Mouse (Mus musculus): ENCODE measurements at regions not wholly inside any gene's neighbourhood (a gene's known extent, or its start where the extent isn't known, plus 50 kb on each side); places are given as distances from the start of the nearest gene placed in this dataset.

GRCm38 (mm10) chr5:119613981-119614770, 56.3 kb upstream of the Tbx3 start:
- DNase-seq (ENCODE audit: low spot score in 2 of 2) = no peak

- no peak for DNase-seq (ENCODE audit: low spot score in 2 of 2)
These were observed 54.8 kb upstream of the Tbx3 start for GRCm38 (mm10) chr5:119615681-119616080.

- DNase-seq (ENCODE audit: low spot score in 2 of 2) = no peak
These were observed 52.6 kb upstream of the Tbx3 start for GRCm38 (mm10) chr5:119617856-119618255.

- no peak for DNase-seq (ENCODE audit: low spot score in 2 of 2)
These were observed 50.6 kb upstream of the Tbx3 start for GRCm38 (mm10) chr5:119619906-119620305.
